7 mouse cellular contexts compared by ENCODE assay signal in the genomic region with DNA sequence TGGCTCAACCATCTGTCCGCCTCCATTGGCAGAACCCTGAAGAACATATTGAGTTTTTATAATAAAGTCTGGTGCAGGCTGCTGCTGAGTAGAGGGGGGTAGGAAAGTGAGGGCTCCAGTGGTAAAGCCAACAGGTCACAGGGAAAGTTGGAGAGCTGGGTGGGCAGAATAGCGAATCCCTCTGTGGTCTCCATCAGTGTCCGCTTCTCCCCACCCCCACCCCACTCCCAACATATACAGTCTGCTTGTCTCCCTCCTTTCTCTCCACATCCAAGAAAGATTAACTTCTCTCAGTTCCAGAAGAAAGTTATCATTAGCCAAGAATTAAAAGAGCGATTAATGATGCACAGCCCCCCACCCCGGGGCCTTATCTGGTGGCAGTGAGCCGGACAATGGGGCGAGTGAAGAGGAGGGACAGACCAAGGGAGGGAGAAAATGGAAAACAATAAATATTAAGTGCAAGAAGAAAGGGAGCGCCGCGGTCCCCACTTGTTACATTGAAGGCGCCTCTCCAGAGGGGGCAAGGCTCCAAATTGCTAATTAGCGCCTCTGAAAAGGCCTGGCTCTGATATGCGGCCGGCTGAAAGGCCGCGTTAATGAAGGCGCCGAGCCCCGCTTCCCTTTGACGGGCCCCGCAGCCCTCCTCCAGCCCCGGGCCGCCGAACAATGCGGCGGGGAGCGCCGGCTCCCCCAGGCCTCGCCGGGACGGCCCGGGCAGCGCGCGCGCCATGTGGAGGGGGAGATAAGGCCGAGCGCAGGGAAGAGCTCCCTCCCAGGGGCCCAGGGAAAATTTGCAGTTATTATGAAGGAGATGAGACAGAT. TPM values are rescaled to one million over a fixed set of nuclear protein-coding genes. Genes with fewer than 3 reads are reported as not detected.
DNase-seq lines count a peak whose midpoint lies in the region; ATAC-seq and TF ChIP-seq lines count a peak whose summit lies in the region.

No protein-coding gene starts in this region.

- H3K36me3 ChIP-seq in lung, postnatal 0 days (ENCODE audit: insufficient read depth, low read length): no peaks in the 10 kb centered on the region
- no peaks in the 10 kb centered on the region for H3K36me3 ChIP-seq in forebrain, embryonic 13.5 days (ENCODE audit: poor library complexity, severe bottlenecking)
- no peaks in the 10 kb centered on the region for H3K36me3 ChIP-seq in liver, embryonic 11.5 days (ENCODE audit: control insufficient read depth, insufficient read depth, low read length)
- H3K36me3 ChIP-seq in stomach, embryonic 16.5 days (ENCODE audit: control insufficient read depth, insufficient read depth, low read length): no peaks in the 10 kb centered on the region

- 7% methylated on average over 31 of the region's 38 CpGs for WGBS in lung, postnatal 0 days
- WGBS in forebrain, embryonic 13.5 days: 2% methylated on average over 35 of the region's 38 CpGs
- 6% methylated on average over 38 of the region's 38 CpGs for WGBS in liver, embryonic 11.5 days
- WGBS in stomach, embryonic 16.5 days: 7% methylated on average over 38 of the region's 38 CpGs

- no peak overlapping the region for H3K4me3 ChIP-seq in lung, postnatal 0 days (ENCODE audit: low read depth, low read length)
- H3K4me3 ChIP-seq in forebrain, embryonic 13.5 days: peak overlapping the region; percentile 32
- peak overlapping the region; percentile 41 for H3K4me3 ChIP-seq in liver, embryonic 11.5 days (ENCODE audit: low read depth, low read length)
- H3K4me3 ChIP-seq in stomach, embryonic 16.5 days (replicated peaks; ENCODE audit: low read length): peak overlapping the region; percentile 34

- no peak overlapping the region for H3K9ac ChIP-seq in lung, postnatal 0 days (replicated peaks; ENCODE audit: low read depth)
- peak overlapping the region; percentile 55 for H3K9ac ChIP-seq in forebrain, embryonic 13.5 days
- peak overlapping the region; percentile 59 for H3K9ac ChIP-seq in liver, embryonic 11.5 days (ENCODE audit: low read depth, low read length)
- H3K9ac ChIP-seq in stomach, embryonic 16.5 days (ENCODE audit: low read length): peak overlapping the region; percentile 24; the same call in 1 of the 2 replicates

- no peak for TF ChIP-seq EP300 in lung, postnatal 0 days (IDR thresholded peaks at IDR 0.05)

- H3K27ac ChIP-seq in lung, postnatal 0 days (ENCODE audit: low read length): no peak overlapping the region
- H3K27ac ChIP-seq in forebrain, embryonic 13.5 days: peak overlapping the region; percentile 72
- H3K27ac ChIP-seq in liver, embryonic 11.5 days (ENCODE audit: low read depth, low read length): peak overlapping the region; percentile 75
- H3K27ac ChIP-seq in stomach, embryonic 16.5 days (ENCODE audit: low read length): no peak overlapping the region

- TF ChIP-seq CTCF in lung, postnatal 0 days (IDR thresholded peaks at IDR 0.05): no peak

- no peak for DNase-seq in lung, postnatal 0 days (ENCODE audit: low spot score)
- no peak for DNase-seq in lung, postnatal 36 days
- DNase-seq in liver, embryonic 11.5 days (ENCODE audit: low spot score): peak; percentile 62
- no peak for DNase-seq in left cerebral cortex, postnatal 10 days (ENCODE audit: extremely low spot score in 1 of 2, low spot score in 2 of 2)
- no peak for DNase-seq in heart, postnatal 25 days (ENCODE audit: low spot score)

- intact Hi-C loops in left cerebral cortex, postnatal 10 days (cut with DNase I): no loop called here
- intact Hi-C loops in heart, postnatal 25 days (cut with DNase I): no loop called here

- H3K4me1 ChIP-seq in lung, postnatal 0 days (ENCODE audit: insufficient read depth, low read depth, low read length): no peaks in the 10 kb centered on the region; the same call in 1 of the 2 replicates
- H3K4me1 ChIP-seq in forebrain, embryonic 13.5 days: peaks cover 35% of the 10 kb centered on the region
- peaks cover 20% of the 10 kb centered on the region for H3K4me1 ChIP-seq in liver, embryonic 11.5 days (replicated peaks; ENCODE audit: control insufficient read depth, insufficient read depth, low read length)
- H3K4me1 ChIP-seq in stomach, embryonic 16.5 days (ENCODE audit: control insufficient read depth, insufficient read depth, low read length): 0 out of 2 replicates have a peak, but pooled peaks cover 3% of the 10 kb centered on the region

- peak overlapping the region; percentile 36; the same call in 1 of the 2 replicates for H3K4me2 ChIP-seq in lung, postnatal 0 days (replicated peaks; ENCODE audit: low read depth, low read length)
- peak overlapping the region; percentile 61 for H3K4me2 ChIP-seq in forebrain, embryonic 13.5 days
- peak overlapping the region; percentile 75 for H3K4me2 ChIP-seq in liver, embryonic 11.5 days
- peak overlapping the region; percentile 53 for H3K4me2 ChIP-seq in stomach, embryonic 16.5 days (ENCODE audit: low read depth, low read length)

- H3K9me3 ChIP-seq in lung, postnatal 0 days (ENCODE audit: low read length): no peaks in the 10 kb centered on the region
- H3K9me3 ChIP-seq in forebrain, embryonic 13.5 days (replicated peaks): no peaks in the 10 kb centered on the region
- H3K9me3 ChIP-seq in liver, embryonic 11.5 days (ENCODE audit: control insufficient read depth, low read length): no peaks in the 10 kb centered on the region
- H3K9me3 ChIP-seq in stomach, embryonic 16.5 days (replicated peaks; ENCODE audit: control insufficient read depth, low read length): no peaks in the 10 kb centered on the region

- no peak for ATAC-seq in lung, postnatal 0 days
- peak; percentile 82 for ATAC-seq in forebrain, embryonic 13.5 days
- ATAC-seq in liver, embryonic 11.5 days (replicated peaks; ENCODE audit: low FRiP score): peak; percentile 97
- ATAC-seq in stomach, embryonic 16.5 days (ENCODE audit: insufficient read depth, low FRiP score): no peak

- H3K27me3 ChIP-seq in lung, postnatal 0 days (replicated peaks; ENCODE audit: insufficient read depth, low read length): peaks cover 12% of the 10 kb centered on the region; the same call in 1 of the 2 replicates
- peaks cover 10% of the 10 kb centered on the region; the same call in 1 of the 2 replicates for H3K27me3 ChIP-seq in forebrain, embryonic 13.5 days
- H3K27me3 ChIP-seq in liver, embryonic 11.5 days (replicated peaks; ENCODE audit: control insufficient read depth, insufficient read depth, low read length): peaks cover 37% of the 10 kb centered on the region
- H3K27me3 ChIP-seq in stomach, embryonic 16.5 days (ENCODE audit: control insufficient read depth, insufficient read depth, low read length): peaks cover 17% of the 10 kb centered on the region

RNA-seq across cellular contexts. Expression of a gene that starts 21.2 kb away (rescaled TPM):
- 10.0 and 11.6 TPM in 2 replicates for polyA plus RNA-seq in lung, postnatal 0 days (2015; fragmentation: Nextera tagmentation; extraction: Ambion mirVana)
- 22.6 and 24.1 TPM in 2 replicates for polyA plus RNA-seq in forebrain, embryonic 13.5 days (2015; fragmentation: Nextera tagmentation; extraction: Ambion mirVana)
- 12.7 and 14.5 TPM in 2 replicates for polyA plus RNA-seq in liver, embryonic 11.5 days (2014; fragmentation: Nextera tagmentation; extraction: Ambion mirVana)
- polyA plus RNA-seq in stomach, embryonic 16.5 days (2015; fragmentation: Nextera tagmentation; extraction: Ambion mirVana): 15.5 and 17.2 TPM in 2 replicates
- 10 to 100 TPM; 40.6 to 42.4 TPM for total RNA-seq in left cerebral cortex, postnatal 10 days (2021)
- total RNA-seq in heart, postnatal 25 days (2021): 10 to 100 TPM; 12.6 to 13.8 TPM

Comparison
In these comparisons a context has a peak if more than half of its experiments do, and no peak if none do; other contexts are left out.
1. ATAC-seq: peak in forebrain, embryonic 13.5 days (single experiment) and liver, embryonic 11.5 days (single experiment); none in lung, postnatal 0 days (single experiment) and stomach, embryonic 16.5 days (single experiment).
2. H3K27ac ChIP-seq: peak in forebrain, embryonic 13.5 days (single experiment) and liver, embryonic 11.5 days (single experiment); none in lung, postnatal 0 days (single experiment) and stomach, embryonic 16.5 days (single experiment).
3. Peak in every context shown above with its lines, with median percentiles within 50 percentile points of each other: H3K4me2 ChIP-seq.